Mouse (Mus musculus): ENCODE measurements around the gene Sms. TPM values are rescaled to one million over a fixed set of nuclear protein-coding genes. Genes with fewer than 3 reads are reported as not detected.

Sms gene
- polyA plus RNA-seq (2015; fragmentation: Nextera tagmentation; extraction: Ambion mirVana): 125 and 152 TPM in 2 replicates

GRCm38 (mm10) chrX:157491944-157492726, at the start of gene Sms:
Sms (minus strand) TSS chrX:157492287.

GRCm38 (mm10) chrX:157415212-157415611, 76.9 kb downstream of the Sms start, which contains the start of gene Phex:
Phex (minus strand) TSS chrX:157415312.

Other genes starting within 250 kb of the Sms start
- 0.21 and 0.71 TPM in 2 replicates for gene Phex, start 77.0 kb downstream of the Sms start, polyA plus RNA-seq (2015; fragmentation: Nextera tagmentation; extraction: Ambion mirVana)
- gene Yy2, start 76.7 kb upstream of the Sms start, polyA plus RNA-seq (2015; fragmentation: Nextera tagmentation; extraction: Ambion mirVana): 1.5 and 2.2 TPM in 2 replicates
- 9.3 and 10.5 TPM in 2 replicates for gene Mbtps2, start 106.4 kb upstream of the Sms start, polyA plus RNA-seq (2015; fragmentation: Nextera tagmentation; extraction: Ambion mirVana)
- gene Smpx, start 206.6 kb upstream of the Sms start, polyA plus RNA-seq (2015; fragmentation: Nextera tagmentation; extraction: Ambion mirVana): 982 and 1,043 TPM in 2 replicates

Measured in skeletal muscle tissue, postnatal 0 days (tissue).